Mouse (Mus musculus) hindlimb bud, embryonic 11.5 days (tissue): ENCODE measurements around the gene Slc16a6.

Source experiments
- DNase-seq: peaks from one replicate; pipeline ENCODE4 v3.0.0-alpha.2; 2012; ENCODE audit warnings: low read depth, low spot score; ENCODE audit errors: extremely low spot score

Gene Slc16a6

DNA sequence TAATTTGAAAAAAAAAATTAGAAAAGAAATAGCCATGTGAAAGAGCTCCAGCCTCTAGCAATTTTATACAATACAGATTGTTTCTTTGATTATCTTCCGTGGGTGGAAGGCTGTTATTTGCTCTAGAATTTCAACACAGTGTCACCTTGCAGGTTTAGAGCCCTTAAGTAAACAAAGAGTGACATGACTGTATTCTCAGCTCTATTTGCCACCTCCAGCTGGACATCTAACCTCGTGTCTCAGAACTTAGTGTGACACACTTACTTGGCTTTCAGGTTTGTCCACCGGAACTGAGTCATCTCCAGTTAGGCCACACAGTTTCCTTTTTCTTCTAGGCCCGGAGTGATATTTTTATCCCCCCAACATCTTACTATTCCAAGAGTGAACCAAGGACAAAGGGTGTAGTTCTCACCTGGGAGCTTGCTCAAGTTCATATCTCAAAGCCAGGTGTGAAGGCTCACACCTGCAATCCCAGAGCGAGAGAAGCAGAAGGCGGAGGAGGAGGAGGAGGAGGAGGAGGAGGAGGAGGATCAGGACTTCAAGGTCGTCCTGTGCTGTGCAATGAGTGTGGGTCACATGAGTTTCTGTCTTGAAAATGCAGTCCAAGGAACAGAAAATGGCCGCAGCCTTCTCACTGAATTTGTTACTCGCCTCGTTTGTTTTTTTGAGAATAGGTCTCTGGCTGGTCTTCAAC, 14.7 kb upstream of the Slc16a6 start:
- DNase-seq: no peak

DNA sequence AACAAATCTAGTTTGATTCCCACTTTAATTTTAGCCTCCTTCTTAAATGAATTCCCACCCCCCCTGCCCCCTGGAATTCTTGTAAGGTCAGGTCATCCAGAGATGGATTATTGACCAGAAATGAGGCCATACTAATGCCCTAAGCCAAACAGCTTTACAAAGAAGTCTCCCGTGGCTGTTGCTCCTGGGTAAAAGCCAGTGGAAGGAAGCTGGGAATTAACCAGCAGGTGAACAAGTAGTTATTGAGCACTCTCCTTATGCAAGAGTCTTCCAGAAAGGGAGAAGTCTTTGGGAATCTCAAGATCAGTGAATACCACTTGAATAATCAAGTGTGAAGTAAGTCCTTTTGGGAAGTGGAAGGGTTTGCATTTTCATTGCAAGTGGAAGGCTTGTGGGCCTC, 13.7 kb upstream of the Slc16a6 start:
- no peak for DNase-seq

DNA sequence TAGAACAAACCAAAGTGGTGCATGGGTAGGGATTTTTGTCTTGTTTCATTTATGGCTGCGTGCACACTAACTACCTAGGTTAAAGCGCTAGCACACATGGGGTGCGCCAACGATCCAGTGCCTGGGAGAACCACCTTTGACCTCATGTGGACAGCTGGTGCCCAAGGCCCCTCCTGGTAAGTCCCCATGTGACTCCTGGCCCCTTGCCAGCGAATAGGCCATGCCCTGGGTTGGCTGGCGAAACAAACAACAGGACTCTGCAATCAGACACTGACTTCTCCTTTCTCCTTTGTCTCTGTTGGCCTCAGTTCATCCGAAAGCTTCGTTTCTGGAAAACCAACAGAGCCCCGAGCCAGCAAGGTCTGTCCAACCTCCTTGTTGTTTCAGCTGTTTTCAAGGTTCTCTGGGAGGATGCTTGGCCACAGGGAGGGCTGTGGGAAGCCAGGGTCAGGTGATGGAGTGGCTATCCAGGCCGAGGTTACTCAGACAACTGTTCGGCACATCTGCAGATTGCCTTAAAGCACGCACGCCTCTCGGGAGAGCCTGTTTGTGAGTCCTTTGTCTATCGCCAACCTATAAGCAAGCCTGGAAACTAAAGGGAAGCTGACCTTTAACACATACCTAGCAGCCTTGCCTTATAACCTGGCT, 12.1 kb upstream of the Slc16a6 start:
- DNase-seq: no peak

DNA sequence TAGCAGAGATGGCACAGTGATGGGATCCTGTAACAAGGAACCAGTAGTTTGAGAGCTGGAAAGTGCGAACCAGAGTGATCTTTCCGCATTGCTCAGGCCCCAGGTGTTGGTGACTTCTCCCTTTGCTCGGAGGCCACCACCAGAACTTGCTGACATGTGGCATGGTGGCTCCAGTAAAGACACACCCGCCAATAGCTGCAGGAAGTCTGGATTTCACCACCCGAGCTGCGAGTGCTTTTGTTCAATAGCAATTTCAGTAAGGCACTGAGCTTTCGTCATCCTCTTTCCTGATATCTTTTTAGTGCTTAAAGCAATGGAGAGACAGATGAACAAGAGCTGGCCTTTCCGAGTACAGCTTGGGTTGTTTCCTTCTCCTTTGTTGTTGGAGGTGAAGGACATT, 7.0 kb upstream of the Slc16a6 start:
- no peak for DNase-seq

DNA sequence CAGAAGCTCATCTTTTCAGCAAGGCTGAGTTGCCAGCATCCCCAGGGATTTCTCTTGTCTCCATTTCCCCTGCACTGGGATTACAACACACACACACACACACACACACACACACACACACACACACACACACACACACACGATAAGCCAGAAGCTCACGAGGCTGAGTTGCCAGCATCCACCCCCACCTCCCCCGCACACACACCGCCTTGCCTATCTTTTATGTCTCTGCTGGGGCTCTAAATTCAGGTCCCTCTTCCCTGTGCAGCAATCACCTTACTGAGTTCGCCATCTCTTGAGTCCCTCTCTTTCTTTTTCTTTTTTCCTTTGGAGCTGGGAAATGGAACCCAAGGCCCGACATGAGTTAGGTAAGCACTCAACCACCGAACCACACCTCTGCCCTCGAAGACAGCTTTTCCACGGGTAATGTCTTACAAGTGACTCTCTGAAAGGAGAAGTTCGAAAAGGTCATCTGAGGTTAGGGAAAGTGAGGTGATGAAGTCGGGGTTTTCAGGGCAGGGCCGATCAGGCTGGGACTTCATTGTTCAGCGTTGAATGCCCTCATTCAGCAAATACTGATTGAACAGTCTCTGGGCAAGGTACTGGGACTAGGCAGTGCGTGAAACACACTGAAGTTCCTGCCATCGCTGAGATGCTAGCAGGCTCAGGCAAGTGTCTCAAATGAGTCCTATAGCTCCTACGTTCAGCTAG, 6.3 kb upstream of the Slc16a6 start:
- DNase-seq: no peak

DNA sequence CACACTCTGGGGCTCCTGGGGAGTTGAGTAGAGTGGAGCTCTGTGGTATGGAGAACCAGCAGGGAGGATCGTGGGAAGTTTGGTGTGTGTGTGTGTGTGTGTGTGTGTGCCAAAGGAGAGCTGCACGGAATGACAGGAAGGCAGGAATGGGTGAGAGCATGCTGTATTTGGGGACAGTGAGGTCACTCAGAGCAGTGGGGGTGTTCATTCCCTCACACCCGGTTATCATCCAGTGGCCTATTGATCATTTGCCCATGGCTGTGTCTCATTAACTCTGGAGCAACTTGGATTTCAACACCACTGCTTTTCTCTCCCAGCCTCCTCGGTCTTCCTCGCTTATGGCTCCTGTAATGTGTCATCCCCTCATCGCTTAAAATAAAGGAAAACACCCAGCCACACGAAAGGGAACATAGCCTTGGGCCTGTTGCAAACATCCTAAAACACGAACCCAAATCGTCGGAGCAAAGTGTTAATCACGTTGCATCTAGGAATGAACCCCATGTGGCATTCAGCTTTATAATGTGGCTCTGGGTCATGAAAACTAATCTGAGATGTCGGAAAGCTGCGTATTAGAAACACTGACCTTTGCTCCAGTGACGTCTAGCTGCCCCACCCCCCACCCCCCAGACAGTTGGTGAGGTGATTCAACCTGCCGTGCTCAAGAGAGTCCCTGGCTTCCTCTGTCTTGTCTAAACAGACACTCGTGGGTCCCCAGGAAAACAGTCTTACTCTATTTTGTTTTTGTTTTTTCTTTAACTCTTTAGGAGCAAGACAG, 4.4 kb upstream of the Slc16a6 start:
- DNase-seq: no peak

DNA sequence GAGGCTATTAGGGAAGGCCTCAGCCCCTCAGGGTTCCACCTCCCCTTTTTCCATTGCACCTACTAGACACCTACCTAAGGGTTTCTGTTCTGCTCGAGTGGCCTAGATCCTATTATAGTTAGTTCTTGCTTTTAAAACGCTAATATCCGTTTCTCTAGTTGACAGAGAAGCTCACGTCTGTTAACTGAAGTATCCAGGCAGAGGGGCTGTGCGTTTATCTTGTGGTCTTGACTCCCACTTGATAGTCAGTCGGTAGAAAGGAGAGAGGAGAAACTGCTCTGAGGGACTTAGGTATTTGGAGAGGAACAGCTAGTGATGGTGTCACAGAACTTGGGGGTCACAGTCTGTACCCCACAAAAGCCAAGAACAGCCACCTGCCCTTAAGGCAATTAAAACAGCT, 3.3 kb upstream of the Slc16a6 start:
- no peak for DNase-seq

DNA sequence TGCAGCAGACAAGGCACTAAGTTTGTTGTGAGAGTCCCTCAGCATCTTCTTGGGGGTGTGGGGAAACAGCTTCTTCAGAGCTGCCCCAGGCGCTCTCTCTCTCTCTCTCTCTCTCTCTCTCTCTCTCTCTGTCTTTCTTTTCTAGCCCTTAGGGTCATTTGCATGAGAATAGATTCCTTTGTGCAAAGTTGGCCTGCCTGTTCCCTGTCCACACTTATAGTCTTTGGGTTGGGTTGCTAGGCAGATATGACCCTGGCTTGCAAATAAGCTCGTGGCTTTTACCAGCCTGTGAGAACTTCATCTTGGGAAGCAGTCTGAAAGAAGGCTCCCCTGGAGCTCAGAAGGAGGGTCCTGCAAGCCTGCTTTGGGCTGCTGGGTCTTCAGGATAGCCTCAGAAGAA, 2.8 kb upstream of the Slc16a6 start:
- DNase-seq: no peak

DNA sequence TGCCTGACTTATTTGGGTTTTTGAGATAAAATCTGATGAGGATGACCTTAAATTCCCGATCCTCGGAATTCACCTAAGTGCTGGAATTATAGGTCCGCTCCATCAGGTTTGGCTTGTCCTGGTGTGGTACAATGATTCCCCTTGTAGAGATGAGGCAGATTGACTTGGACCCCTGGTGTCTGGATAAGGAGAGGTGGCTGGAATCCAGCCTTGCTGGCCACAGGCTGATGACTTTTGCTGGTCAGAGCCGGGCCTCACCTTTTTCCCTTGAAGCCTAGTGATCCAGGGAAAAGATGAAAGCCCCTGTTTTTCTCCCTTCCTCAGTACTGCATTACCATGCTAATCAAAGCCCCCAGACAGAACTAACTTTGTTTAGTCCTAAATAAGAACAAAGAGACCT, 2.3 kb upstream of the Slc16a6 start:
- DNase-seq: no peak

DNA sequence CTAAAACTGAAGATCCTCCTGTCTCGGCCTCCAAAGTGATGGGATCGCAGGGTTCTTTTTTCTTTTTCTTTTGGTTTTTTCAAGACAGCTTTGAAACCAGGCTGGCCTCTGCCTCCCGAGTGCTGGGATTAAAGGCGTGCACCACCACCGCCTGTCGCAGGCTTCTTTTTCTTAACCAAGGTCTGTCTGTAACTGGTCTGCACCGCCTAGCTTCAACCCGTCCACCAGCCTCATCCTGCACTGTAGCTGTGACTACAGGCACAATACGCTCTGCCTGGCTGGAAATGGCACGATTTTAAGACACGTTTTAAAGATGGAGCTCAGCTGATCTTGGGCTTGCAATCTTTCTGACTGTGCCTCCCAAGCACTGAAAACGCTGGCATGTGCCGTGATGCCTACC, 1.4 kb upstream of the Slc16a6 start:
- DNase-seq: no peak

DNA sequence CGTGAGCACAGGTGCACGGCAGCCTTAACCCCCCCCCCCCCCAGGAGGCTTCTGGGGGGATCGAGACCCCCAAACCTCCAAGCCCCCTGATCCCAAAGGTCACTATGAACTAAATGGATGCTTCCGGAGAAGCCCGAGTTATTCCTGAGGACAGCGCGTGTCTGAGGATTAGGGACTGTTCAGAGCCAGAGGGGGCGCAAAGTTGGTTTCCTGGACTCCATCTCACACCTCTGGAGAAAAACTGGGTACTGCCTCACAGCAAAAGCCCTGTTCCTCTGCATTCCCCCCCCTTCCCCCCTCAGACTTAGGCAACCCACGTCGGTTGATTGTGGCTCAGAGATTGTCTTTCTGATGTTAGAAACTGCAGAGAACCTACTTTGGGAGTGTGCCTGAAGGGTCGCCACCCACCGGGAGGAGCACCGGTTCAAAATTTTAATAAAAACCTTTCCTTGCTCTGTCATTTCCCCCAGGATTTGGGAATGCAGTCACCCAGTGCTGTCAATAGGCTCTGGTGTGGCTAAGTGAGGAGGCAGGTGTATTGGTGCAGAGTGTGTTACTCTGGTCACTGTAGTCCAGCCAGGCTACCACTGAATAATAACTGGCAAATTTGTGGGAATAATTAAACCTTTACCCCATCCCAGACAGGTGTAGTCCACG, 816 bp upstream of the Slc16a6 start:
- no peak for DNase-seq

DNA sequence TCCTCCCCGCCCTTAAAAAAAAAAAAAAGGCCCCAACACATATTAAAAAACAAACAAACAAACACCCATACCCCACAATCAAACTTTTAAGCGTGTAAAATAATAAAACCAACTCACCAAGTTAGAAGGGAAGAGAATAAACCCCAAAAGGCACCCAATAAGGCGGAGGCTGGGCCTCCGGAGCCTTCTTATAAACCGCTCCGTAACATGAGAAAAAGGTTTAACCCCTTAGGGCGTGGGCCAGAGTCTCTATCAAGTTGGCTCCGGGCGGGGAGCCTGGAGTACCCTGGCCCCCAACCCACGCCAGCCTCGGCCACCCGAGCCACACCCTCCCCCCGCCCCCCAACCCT, 602 bp downstream of the Slc16a6 start:
- no peak for DNase-seq

DNA sequence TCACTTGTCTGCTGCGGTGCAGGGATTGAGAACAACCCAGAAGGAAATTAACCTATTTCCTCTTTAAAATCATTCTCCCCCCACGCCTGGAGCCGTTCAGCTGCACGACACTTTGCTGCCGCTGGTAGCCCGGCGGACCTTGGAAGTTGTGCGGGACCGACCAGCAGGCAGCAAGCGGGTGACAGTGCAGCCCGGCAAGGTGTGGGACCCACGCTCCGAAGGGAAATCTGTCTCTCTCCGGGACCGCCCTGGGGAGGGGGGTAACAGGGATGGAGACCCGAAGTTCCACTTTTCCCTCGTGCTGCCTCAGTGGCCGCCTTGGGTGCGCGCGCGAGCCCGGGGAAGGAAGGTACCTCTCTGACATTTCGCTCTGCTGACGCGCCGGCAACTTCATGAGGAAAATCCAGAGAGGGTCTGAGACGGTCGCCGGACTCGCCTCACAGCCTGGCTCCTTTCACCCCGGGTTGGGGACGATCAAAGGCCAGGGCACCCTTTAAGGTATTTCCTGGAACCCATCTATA, 1.2 kb downstream of the Slc16a6 start:
- DNase-seq: no peak

DNA sequence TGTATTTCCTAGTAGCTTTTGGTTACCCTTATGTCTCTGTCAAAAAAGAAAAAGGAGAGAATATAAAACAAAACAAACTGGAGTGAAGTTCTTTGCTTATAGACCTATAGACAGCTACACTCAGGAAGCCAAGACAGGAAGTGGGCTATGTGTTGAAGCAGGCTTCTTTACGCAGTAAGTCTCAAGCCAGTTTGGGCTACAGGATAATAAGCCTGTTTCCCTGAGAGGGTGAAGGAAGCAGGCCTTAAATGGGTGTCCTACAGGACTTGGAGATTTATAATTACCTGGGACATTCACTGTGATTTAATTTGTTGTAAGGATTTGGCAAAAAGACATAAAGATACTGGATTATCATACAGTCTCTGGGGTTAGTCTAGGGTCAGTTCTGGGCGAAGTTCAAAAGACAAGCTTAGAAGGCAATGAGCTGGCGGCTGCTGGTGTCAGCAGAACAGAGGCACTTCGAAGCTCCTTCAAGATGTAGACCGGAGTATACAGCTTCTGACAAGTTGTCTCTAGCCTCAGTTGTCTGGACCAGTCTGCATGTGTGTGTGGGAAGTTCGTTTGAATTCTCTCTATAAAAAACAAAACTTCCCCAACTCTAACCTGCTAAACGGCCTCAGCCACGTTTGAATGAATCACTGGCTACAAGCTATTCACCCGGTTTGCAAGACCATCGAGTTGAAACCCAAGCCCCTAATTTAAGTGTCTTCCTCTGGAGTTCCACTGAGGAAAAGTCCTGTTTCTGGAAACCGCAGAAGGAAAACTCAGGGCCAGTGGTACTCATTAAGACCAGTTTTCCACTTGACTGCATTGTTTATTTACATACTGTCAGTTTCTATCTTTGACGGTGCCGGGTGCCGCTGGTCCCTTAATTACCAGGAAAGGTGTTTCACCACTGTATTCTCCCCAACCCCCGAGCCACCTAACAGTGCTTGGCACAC, 2.2 kb downstream of the Slc16a6 start:
- DNase-seq: no peak

DNA sequence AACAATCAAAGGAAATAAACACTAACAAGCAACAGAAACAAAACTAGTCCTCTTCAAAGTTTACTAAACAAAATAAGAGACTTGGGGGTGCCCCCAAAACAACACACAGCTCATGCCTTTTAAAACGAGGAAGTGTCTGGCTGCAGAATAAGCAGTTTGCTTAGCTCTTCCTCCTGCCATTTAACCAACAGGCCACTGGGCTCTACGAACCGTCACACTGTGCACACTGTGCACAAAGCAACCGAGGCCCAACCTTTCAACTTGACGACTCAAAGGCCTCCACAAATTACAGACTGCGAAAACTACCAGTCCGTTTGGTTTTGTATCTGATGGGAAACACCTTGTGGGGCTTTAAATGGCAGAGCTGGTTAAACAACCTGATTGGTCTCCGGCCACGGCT, 3.2 kb downstream of the Slc16a6 start:
- no peak for DNase-seq

DNA sequence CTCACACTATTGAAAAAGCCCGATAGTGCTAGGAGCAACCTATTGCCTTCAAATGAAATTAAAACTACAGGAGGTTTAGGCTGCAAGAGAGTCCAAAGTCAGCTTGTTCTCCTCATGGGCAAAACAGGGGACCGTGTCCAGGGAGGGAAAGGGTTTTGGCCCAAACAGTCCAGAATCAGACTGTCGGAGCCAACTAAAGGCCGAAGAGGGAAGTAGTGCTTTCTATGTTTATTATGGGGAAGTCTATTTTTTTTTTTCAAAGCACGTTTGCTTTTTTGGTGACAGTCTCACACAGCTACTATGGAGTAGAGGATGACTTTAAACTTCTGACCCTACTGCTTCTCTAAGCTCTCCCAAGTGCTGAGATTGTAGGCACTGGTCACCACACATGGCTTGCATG, 5.3 kb downstream of the Slc16a6 start:
- no peak for DNase-seq

DNA sequence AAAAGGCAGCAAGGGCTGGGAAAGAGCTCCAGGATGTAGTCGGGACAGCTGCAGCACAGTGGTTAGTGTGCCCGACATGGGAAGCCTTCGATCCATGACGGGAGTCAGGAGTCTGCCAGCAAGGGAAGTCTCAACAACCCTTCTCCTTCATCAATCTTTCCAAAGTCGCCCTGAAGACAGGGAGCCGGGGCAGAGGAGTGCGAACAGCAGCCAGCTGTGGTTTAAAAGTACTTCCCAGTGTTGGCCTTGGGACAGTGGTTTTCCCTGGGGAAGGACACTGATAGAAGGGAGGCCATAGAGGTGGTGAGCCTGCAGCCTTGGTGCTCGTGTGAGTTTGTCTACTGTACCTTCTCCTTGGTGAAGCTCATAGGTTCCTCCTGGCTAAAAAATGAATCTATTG, 6.4 kb downstream of the Slc16a6 start:
- DNase-seq: no peak

DNA sequence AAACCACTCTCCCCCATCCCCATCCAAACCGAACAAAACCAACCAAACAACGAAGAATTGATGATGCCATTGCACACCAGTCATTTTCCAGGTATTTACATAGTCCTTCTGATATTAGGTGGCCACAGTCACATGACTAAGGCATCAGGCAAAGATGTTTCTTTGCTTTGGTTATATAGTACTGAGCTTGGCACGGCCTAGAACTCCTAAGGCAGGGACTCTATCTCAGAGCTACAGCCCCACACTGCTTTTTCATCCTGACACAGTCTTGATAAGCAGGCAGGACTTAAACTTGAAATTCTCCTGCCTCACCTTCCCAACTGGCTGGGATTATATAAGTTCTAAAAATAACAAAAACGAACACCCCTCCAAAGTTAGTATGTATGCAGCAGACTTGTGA, 8.3 kb downstream of the Slc16a6 start:
- DNase-seq: no peak

DNA sequence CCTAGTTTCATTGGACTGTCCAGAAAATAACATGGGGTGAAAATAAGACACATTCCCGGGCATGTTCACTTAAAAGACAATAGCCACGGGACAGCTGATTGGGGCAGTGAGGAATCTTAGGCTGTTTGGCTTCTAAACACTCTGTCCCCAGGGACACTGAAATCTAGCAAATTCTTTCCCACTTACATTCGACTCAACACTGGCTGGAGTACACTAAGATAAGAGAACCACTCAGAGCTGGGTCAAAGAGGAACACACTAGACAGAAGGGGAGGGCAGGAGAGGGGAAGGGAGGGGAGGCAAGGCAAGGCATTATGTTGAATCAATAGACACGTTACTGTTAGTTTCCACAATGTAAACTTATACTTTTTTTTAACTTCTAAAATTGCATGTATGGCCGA, 12.8 kb downstream of the Slc16a6 start:
- DNase-seq: no peak

DNA sequence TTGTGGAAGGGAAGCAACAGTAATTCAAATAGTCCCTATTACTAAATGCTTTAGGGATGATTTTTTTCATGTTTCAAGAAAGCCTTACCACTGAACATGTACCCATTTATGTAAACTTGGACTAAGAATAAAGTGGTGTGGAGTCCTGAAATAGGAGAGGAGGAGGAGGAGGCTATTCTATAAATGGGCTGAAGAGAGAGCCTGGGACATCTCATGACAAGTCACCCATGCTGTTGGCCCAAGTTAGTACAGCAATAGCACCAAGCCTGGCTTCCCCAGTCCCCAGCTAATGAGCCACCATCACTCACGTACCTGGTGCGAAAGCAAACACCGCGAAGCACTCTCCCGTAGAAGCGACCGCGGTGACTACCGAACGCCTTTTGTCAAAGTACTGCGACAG, 15.2 kb downstream of the Slc16a6 start:
- no peak for DNase-seq
